Mouse (Mus musculus) spleen, adult 2 months (tissue): Measurements from ENCODE around the gene Esyt1. TPM values are rescaled to one million over a fixed set of nuclear protein-coding genes. Genes with fewer than 3 reads are reported as not detected.
A peak's percentile ranks its signal among the peaks of the same experiment; 100 is the strongest.

Experiments
- DNase-seq, 2 experiments: peaks; one replicate each; pipeline versions ENCODE4 v3.0.0 to v3.0.0-alpha.2; 2012 to 2021; ENCODE audit warnings: low spot score in 2 of 2, low read depth in 1 of 2
- H3K27ac ChIP-seq: fragments of 200-500 bp; 2 replicates; pipeline ENCODE4 v1.5.1; 2012; ENCODE audit warnings: low read length, inconsistent platforms; ENCODE audit not compliant: insufficient read depth
- H3K27me3 ChIP-seq: fragments of 200-500 bp; 2 replicates; pipeline ENCODE4 v1.6.1; 2012; ENCODE audit warnings: mild to moderate bottlenecking, moderate library complexity, low read length, inconsistent platforms; ENCODE audit not compliant: control insufficient read depth, insufficient read depth
- H3K36me3 ChIP-seq: fragments of 200-500 bp; 2 replicates; pipeline ENCODE4 v1.6.1; 2012; ENCODE audit warnings: mild to moderate bottlenecking, low read length, inconsistent platforms; ENCODE audit not compliant: control insufficient read depth, insufficient read depth
- H3K4me1 ChIP-seq: fragments of 200-500 bp; 2 replicates; pipeline ENCODE4 v1.6.1; 2011; ENCODE audit warnings: inconsistent platforms; ENCODE audit not compliant: control insufficient read depth, insufficient read depth, insufficient read length
- H3K4me3 ChIP-seq: fragments of 200-500 bp; 2 replicates; pipeline ENCODE4 v1.5.1; 2011; ENCODE audit warnings: mild to moderate bottlenecking, inconsistent platforms; ENCODE audit not compliant: insufficient read depth, insufficient read length; ENCODE audit errors: extremely low read depth
- CTCF ChIP-seq: fragments of 200-500 bp; IDR thresholded peaks from 2 replicates; pipeline ENCODE4 v1.5.1; 2011; ENCODE audit warnings: mild to moderate bottlenecking, inconsistent platforms; ENCODE audit not compliant: insufficient read depth, insufficient read length, insufficient replicate concordance; ENCODE audit errors: extremely low read depth
- POLR2A ChIP-seq: fragments of 200-500 bp; IDR thresholded peaks from 2 replicates; pipeline ENCODE4 v1.6.1; 2011; ENCODE audit warnings: low read depth, low read length, inconsistent platforms
- WGBS: fragments of 180-500 bp; shearing (Covaris S2); methylation state at CpG from one replicate; pipeline ENCODE4 v1.1.7; 2018; 5-methylcytosine and 5-hydroxymethylcytosine counted together
- polyA plus RNA-seq: library from polyadenylated mRNA; depleted of rRNA; stranded (reverse); fragments of >200 nt; gene quantifications from 2 replicates; pipeline ENCODE4 v1.2.3, GENCODE M21; 2012

Esyt1 gene
- polyA plus RNA-seq, 1 experiment: 121 TPM

- H3K4me1 ChIP-seq: peaks cover 2% of the 10 kb centered on the region
- no peak for DNase-seq
- H3K27ac ChIP-seq: peak overlapping the region; percentile 88
- no peaks in the 10 kb centered on the region for H3K27me3 ChIP-seq
- no peak for TF ChIP-seq POLR2A
- TF ChIP-seq CTCF: no peak
- H3K36me3 ChIP-seq: peaks cover 25% of the 10 kb centered on the region
- 5% methylated on average over 7 of the region's 7 CpGs for WGBS
- peak overlapping the region; percentile 61 for H3K4me3 ChIP-seq
Measured at GRCm38 (mm10) chr10:128546787-128547186, 21.1 kb upstream of the Esyt1 start.

- no peak for DNase-seq
- peaks cover 25% of the 10 kb centered on the region for H3K36me3 ChIP-seq
- no peaks in the 10 kb centered on the region for H3K27me3 ChIP-seq
- WGBS: 1% methylated on average over 4 of the region's 4 CpGs
- H3K27ac ChIP-seq: peak overlapping the region; percentile 88; the same call in 1 of the 2 replicates
- TF ChIP-seq CTCF (no peak), POLR2A (no peak)
- no peak overlapping the region; the same call in 1 of the 2 replicates for H3K4me3 ChIP-seq
- H3K4me1 ChIP-seq: peaks cover 2% of the 10 kb centered on the region
Measured at GRCm38 (mm10) chr10:128546361-128546760, 20.7 kb upstream of the Esyt1 start.

- Histone ChIP-seq H3K27ac (no peak overlapping the region), H3K36me3 (peaks cover 27% of the 10 kb centered on the region), H3K4me1 (peaks cover 2% of the 10 kb centered on the region), H3K27me3 (no peaks in the 10 kb centered on the region), H3K4me3 (no peak overlapping the region)
- DNase-seq: no peak
- TF ChIP-seq CTCF (no peak), POLR2A (no peak)
- WGBS: 92% methylated on average over 3 of the region's 3 CpGs
Measured at GRCm38 (mm10) chr10:128545570-128545898, 19.9 kb upstream of the Esyt1 start.

- WGBS: 96% methylated on average over 37 of the region's 37 CpGs
- H3K4me1 ChIP-seq: peaks cover 2% of the 10 kb centered on the region
- no peak for TF ChIP-seq POLR2A
- TF ChIP-seq CTCF: no peak
- H3K36me3 ChIP-seq: peaks cover 27% of the 10 kb centered on the region
- no peak overlapping the region for H3K27ac ChIP-seq
- H3K4me3 ChIP-seq: no peak overlapping the region
- no peak for DNase-seq
- no peaks in the 10 kb centered on the region for H3K27me3 ChIP-seq
Measured at GRCm38 (mm10) chr10:128544674-128545569, 19.3 kb upstream of the Esyt1 start.

- TF ChIP-seq POLR2A: no peak
- no peak for TF ChIP-seq CTCF
- 97% methylated on average over 15 of the region's 15 CpGs for WGBS
- peaks cover 27% of the 10 kb centered on the region for H3K36me3 ChIP-seq
- no peak for DNase-seq
- no peaks in the 10 kb centered on the region; the same call in none of the 2 replicates for H3K4me1 ChIP-seq
- H3K4me3 ChIP-seq: no peak overlapping the region
- H3K27me3 ChIP-seq: no peaks in the 10 kb centered on the region
- H3K27ac ChIP-seq: no peak overlapping the region
Measured at GRCm38 (mm10) chr10:128544151-128544657, 18.5 kb upstream of the Esyt1 start.

GRCm38 (mm10) chr10:128543100-128543499 is 17.4 kb upstream of the Esyt1 start:
- no peak for TF ChIP-seq CTCF
- no peak for TF ChIP-seq POLR2A
- WGBS: 89% methylated on average over 2 of the region's 2 CpGs
- peaks cover 27% of the 10 kb centered on the region for H3K36me3 ChIP-seq
- H3K4me3 ChIP-seq: no peak overlapping the region
- H3K27me3 ChIP-seq: no peaks in the 10 kb centered on the region
- no peak overlapping the region for H3K27ac ChIP-seq
- no peaks in the 10 kb centered on the region; the same call in none of the 2 replicates for H3K4me1 ChIP-seq
- DNase-seq: no peak

GRCm38 (mm10) chr10:128538340-128538870 is 12.7 kb upstream of the Esyt1 start:
- H3K27ac ChIP-seq: no peak overlapping the region
- no peaks in the 10 kb centered on the region for H3K27me3 ChIP-seq
- no peak for DNase-seq
- no peak for TF ChIP-seq CTCF
- no peak for TF ChIP-seq POLR2A
- no peaks in the 10 kb centered on the region; the same call in 1 of the 2 replicates for H3K4me1 ChIP-seq
- H3K4me3 ChIP-seq: no peak overlapping the region
- H3K36me3 ChIP-seq: peaks cover 5% of the 10 kb centered on the region; the same call in 1 of the 2 replicates
- 79% methylated on average over 1 of the region's 1 CpGs for WGBS
